Mouse (Mus musculus) layer of hippocampus, postnatal 10 days (tissue): Measurements from ENCODE around the gene Zbtb4. TPM values are rescaled to one million over a fixed set of nuclear protein-coding genes. Genes with fewer than 3 reads are reported as not detected.

Experiments used
- total RNA-seq, 2 experiments: library from RNA; stranded (reverse); gene quantifications; 2 replicates each; pipeline ENCODE4 v1.2.3; 2021

The Zbtb4 gene
- total RNA-seq, 2 experiments from 2014 or later: 69.7 to 72.8 TPM

Other genes with a start within 250 kb of the Zbtb4 start
- 1 to 10 TPM; 8.0 to 8.6 TPM for gene Dnah2, start 216.8 kb upstream of the Zbtb4 start, total RNA-seq
- gene Efnb3, start 205.7 kb upstream of the Zbtb4 start, total RNA-seq: 100 to 1,000 TPM; 203 to 217 TPM
- gene Wrap53, start 185.7 kb upstream of the Zbtb4 start, total RNA-seq: 10 to 100 TPM in 1 of 2 experiments, 1 to 10 TPM in 1; 7.7 to 10.6 TPM
- 10 to 100 TPM; 31.4 to 31.8 TPM for gene Trp53, start 185.6 kb upstream of the Zbtb4 start, total RNA-seq
- 100 to 1,000 TPM; 456 to 463 TPM for gene Atp1b2, start 160.0 kb upstream of the Zbtb4 start, total RNA-seq
- gene Shbg, start 148.0 kb upstream of the Zbtb4 start, total RNA-seq: not detected
- gene Sat2, start 143.9 kb upstream of the Zbtb4 start, total RNA-seq: 10 to 100 TPM; 15.0 to 17.1 TPM
- 100 to 1,000 TPM in 1 of 2 experiments, 10 to 100 TPM in 1; 99.2 to 103 TPM for gene Fxr2, start 132.9 kb upstream of the Zbtb4 start, total RNA-seq
- gene Sox15, start 110.6 kb upstream of the Zbtb4 start, total RNA-seq: not detected
- gene Mpdu1, start 103.3 kb upstream of the Zbtb4 start, total RNA-seq: 10 to 100 TPM; 85.9 to 89.9 TPM
- gene Cd68, start 99.8 kb upstream of the Zbtb4 start, total RNA-seq: 10 to 100 TPM in 1 of 2 experiments, 1 to 10 TPM in 1; 8.4 to 11.5 TPM
- 100 to 1,000 TPM; 492 to 501 TPM for gene Eif4a1, start 93.5 kb upstream of the Zbtb4 start, total RNA-seq
- 10 to 100 TPM; 88.0 to 98.7 TPM for gene Senp3, start 83.8 kb upstream of the Zbtb4 start, total RNA-seq
- gene Tnfsf13, start 80.1 kb upstream of the Zbtb4 start, total RNA-seq: 1 to 10 TPM; 1.1 to 1.2 TPM
- 1 to 10 TPM; 6.7 to 8.3 TPM for gene Tnfsf12, start 70.1 kb upstream of the Zbtb4 start, total RNA-seq
- under 1 TPM; 0.69 to 0.76 TPM for gene Tnfsfm13, start 69.8 kb upstream of the Zbtb4 start, total RNA-seq
- 10 to 100 TPM; 55.6 to 59.4 TPM for gene Polr2a, start 7.3 kb upstream of the Zbtb4 start, total RNA-seq
- gene Slc35g3, start 3.9 kb upstream of the Zbtb4 start, total RNA-seq: under 1 TPM in 1 of 2 experiments, not detected in 1; 0.22 TPM
- gene Chrnb1, start 30.0 kb downstream of the Zbtb4 start, total RNA-seq: 1 to 10 TPM; 1.1 to 1.6 TPM
- 10 to 100 TPM; 26.8 to 26.9 TPM for gene Fgf11, start 35.9 kb downstream of the Zbtb4 start, total RNA-seq
- not detected for gene Tmem102, start 39.7 kb downstream of the Zbtb4 start, total RNA-seq
- gene Gm39566, start 49.4 kb downstream of the Zbtb4 start, total RNA-seq: not detected
- gene Spem2, start 52.6 kb downstream of the Zbtb4 start, total RNA-seq: not detected
- gene Spem1, start 56.3 kb downstream of the Zbtb4 start, total RNA-seq: under 1 TPM; 0.34 to 0.54 TPM
- gene Nlgn2, start 71.9 kb downstream of the Zbtb4 start, total RNA-seq: 100 to 1,000 TPM; 227 to 245 TPM
- 100 to 1,000 TPM; 148 to 153 TPM for gene Tmem256, start 72.6 kb downstream of the Zbtb4 start, total RNA-seq
- gene Plscr3, start 80.5 kb downstream of the Zbtb4 start, total RNA-seq: 10 to 100 TPM; 31.2 to 37.7 TPM
- gene Tnk1, start 92.8 kb downstream of the Zbtb4 start, total RNA-seq: under 1 TPM in 1 of 2 experiments, not detected in 1; 0.25 TPM
- not detected for gene Tmem95, start 112.1 kb downstream of the Zbtb4 start, total RNA-seq
- under 1 TPM; 0.85 TPM for gene Kctd11, start 115.5 kb downstream of the Zbtb4 start, total RNA-seq
- under 1 TPM; 0.16 to 0.21 TPM for gene Acap1, start 129.6 kb downstream of the Zbtb4 start, total RNA-seq
- 1 to 10 TPM; 2.4 to 2.5 TPM for gene 2810408A11Rik, start 135.1 kb downstream of the Zbtb4 start, total RNA-seq
- 100 to 1,000 TPM; 127 to 146 TPM for gene Neurl4, start 135.2 kb downstream of the Zbtb4 start, total RNA-seq
- 10 to 100 TPM; 27.8 to 30.2 TPM for gene Gps2, start 148.0 kb downstream of the Zbtb4 start, total RNA-seq
- gene Eif5a, start 156.0 kb downstream of the Zbtb4 start, total RNA-seq: 100 to 1,000 TPM; 479 to 501 TPM
- 1 to 10 TPM; 9.2 to 9.5 TPM for gene Ybx2, start 169.9 kb downstream of the Zbtb4 start, total RNA-seq
- gene Slc2a4, start 182.3 kb downstream of the Zbtb4 start, total RNA-seq: 1 to 10 TPM; 1.7 to 2.0 TPM
- gene Cldn7, start 198.9 kb downstream of the Zbtb4 start, total RNA-seq: not detected
- gene Ctdnep1, start 215.2 kb downstream of the Zbtb4 start, total RNA-seq: 100 to 1,000 TPM; 101 to 105 TPM
- gene Elp5, start 216.6 kb downstream of the Zbtb4 start, total RNA-seq: 10 to 100 TPM; 98.0 to 99.5 TPM
- gene Gabarap, start 225.2 kb downstream of the Zbtb4 start, total RNA-seq: 100 to 1,000 TPM; 256 to 267 TPM
- 10 to 100 TPM; 40.1 to 43.7 TPM for gene Phf23, start 229.9 kb downstream of the Zbtb4 start, total RNA-seq
- gene Dvl2, start 234.7 kb downstream of the Zbtb4 start, total RNA-seq: 10 to 100 TPM; 26.1 to 38.9 TPM
- 10 to 100 TPM; 55.7 to 57.6 TPM for gene Acadvl, start 249.5 kb downstream of the Zbtb4 start, total RNA-seq